Mouse (Mus musculus) small intestine, adult 2 months (tissue): ENCODE measurements around the gene Zfp110.

Experiments used
- CTCF ChIP-seq: fragments of 200-500 bp; IDR thresholded peaks from 2 replicates; pipeline ENCODE4 v1.5.1; 2012; ENCODE audit warnings: low read depth, mild to moderate bottlenecking, control low read depth, inconsistent platforms, low read length, moderate library complexity, mixed read lengths; ENCODE audit not compliant: insufficient replicate concordance, insufficient read length; ENCODE audit errors: extremely low read depth
- POLR2A ChIP-seq: fragments of 200-500 bp; IDR thresholded peaks from 2 replicates; pipeline ENCODE4 v1.6.1; 2012; ENCODE audit warnings: low read depth, mild to moderate bottlenecking, control low read depth, inconsistent platforms, low read length, moderate library complexity

DNA sequence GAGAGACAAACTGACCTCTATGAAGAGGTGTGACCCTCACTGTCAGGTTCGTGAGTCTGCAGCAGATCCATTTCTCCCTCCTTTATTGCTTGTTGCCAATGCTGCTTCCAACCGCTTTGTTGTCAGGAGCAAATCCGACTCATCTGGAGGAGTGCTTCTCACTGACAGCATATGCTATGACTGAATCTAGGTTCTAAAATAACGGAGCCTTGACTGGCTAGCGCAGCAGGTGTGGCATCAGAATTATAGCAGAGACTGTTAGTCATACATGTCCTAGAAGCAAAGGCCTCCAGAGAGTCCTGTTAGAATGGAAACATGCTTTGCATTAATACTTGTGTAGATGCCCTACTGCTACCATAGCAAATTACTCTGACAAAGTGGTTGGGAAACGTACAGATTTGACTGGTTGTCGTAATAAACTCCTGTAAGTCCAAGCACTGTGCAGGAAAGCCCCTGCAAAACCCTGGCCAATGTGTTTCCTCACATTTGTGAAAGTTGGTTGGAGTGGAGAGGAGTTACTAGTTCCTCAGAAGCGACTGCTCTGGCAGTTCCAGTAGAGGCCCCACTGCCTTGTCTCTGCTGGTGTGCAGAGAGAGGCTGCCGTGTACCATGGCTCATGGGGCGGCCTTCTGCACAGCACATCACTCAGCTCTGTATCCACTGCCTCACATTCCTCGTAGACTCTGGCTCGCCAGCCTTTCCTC is 52.2 kb downstream of the Zfp110 start:
- no peak for TF ChIP-seq CTCF
- TF ChIP-seq POLR2A, result no peak
